Mouse (Mus musculus): Measurements from ENCODE around the gene Cmip.
A peak's percentile ranks its signal among the peaks of the same experiment; 100 is the strongest.

Gene Cmip

GRCm38 (mm10) chr8:117321232-117321631 is 64.4 kb downstream of the Cmip start:
- TF ChIP-seq GATA4 (IDR thresholded peaks at IDR 0.05; ENCODE audit: insufficient replicate concordance, low read length), result no peak

GRCm38 (mm10) chr8:117322021-117322420 is 65.2 kb downstream of the Cmip start:
- no peak for TF ChIP-seq GATA4 (IDR thresholded peaks at IDR 0.05; ENCODE audit: insufficient replicate concordance, low read length)

GRCm38 (mm10) chr8:117322715-117323310 is 65.9 kb downstream of the Cmip start:
- TF ChIP-seq GATA4 (IDR thresholded peaks at IDR 0.05; ENCODE audit: insufficient replicate concordance, low read length), result no peak

- TF ChIP-seq GATA4 (IDR thresholded peaks at IDR 0.05; ENCODE audit: insufficient replicate concordance, low read length), result no peak
These were observed 68.0 kb downstream of the Cmip start for GRCm38 (mm10) chr8:117324821-117325220.

GRCm38 (mm10) chr8:117326735-117327134 is 69.9 kb downstream of the Cmip start:
- no peak for TF ChIP-seq GATA4 (IDR thresholded peaks at IDR 0.05; ENCODE audit: insufficient replicate concordance, low read length)

GRCm38 (mm10) chr8:117327385-117327837 is 70.5 kb downstream of the Cmip start:
- TF ChIP-seq GATA4 (IDR thresholded peaks at IDR 0.05; ENCODE audit: insufficient replicate concordance, low read length), result no peak

- TF ChIP-seq GATA4 (IDR thresholded peaks at IDR 0.05; ENCODE audit: insufficient replicate concordance, low read length), result no peak
These were observed 71.9 kb downstream of the Cmip start for GRCm38 (mm10) chr8:117328758-117329157.

- TF ChIP-seq GATA4 (IDR thresholded peaks at IDR 0.05; ENCODE audit: insufficient replicate concordance, low read length), result no peak
These were observed 72.3 kb downstream of the Cmip start for GRCm38 (mm10) chr8:117329167-117329566.

- no peak for TF ChIP-seq GATA4 (IDR thresholded peaks at IDR 0.05; ENCODE audit: insufficient replicate concordance, low read length)
These were observed 73.0 kb downstream of the Cmip start for GRCm38 (mm10) chr8:117329903-117330302.

- TF ChIP-seq GATA4 (IDR thresholded peaks at IDR 0.05; ENCODE audit: insufficient replicate concordance, low read length), result no peak
These were observed 75.6 kb downstream of the Cmip start for GRCm38 (mm10) chr8:117332229-117333010.

- no peak for TF ChIP-seq GATA4 (IDR thresholded peaks at IDR 0.05; ENCODE audit: insufficient replicate concordance, low read length)
These were observed 76.8 kb downstream of the Cmip start for GRCm38 (mm10) chr8:117333619-117334018.

- TF ChIP-seq GATA4 (IDR thresholded peaks at IDR 0.05; ENCODE audit: insufficient replicate concordance, low read length), result peak; percentile 67; the same call in 1 of the 2 replicates
These were observed 77.3 kb downstream of the Cmip start for GRCm38 (mm10) chr8:117334058-117334747.

- TF ChIP-seq GATA4 (IDR thresholded peaks at IDR 0.05; ENCODE audit: insufficient replicate concordance, low read length), result no peak
These were observed 78.0 kb downstream of the Cmip start for GRCm38 (mm10) chr8:117334748-117335393.

GRCm38 (mm10) chr8:117335423-117335822 is 78.6 kb downstream of the Cmip start:
- no peak for TF ChIP-seq GATA4 (IDR thresholded peaks at IDR 0.05; ENCODE audit: insufficient replicate concordance, low read length)

GRCm38 (mm10) chr8:117337188-117337587 is 80.3 kb downstream of the Cmip start:
- TF ChIP-seq GATA4 (IDR thresholded peaks at IDR 0.05; ENCODE audit: insufficient replicate concordance, low read length), result no peak
